Mouse (Mus musculus) forebrain, embryonic 11.5 days (tissue): Measurements from ENCODE around the gene Clec2g. TPM values are rescaled to one million over a fixed set of nuclear protein-coding genes. Genes with fewer than 3 reads are reported as not detected.
"Not testable (repeated sequence)": the region's sequence is repeated elsewhere in the genome, so short reads cannot be mapped to it uniquely, and the experiment has no call there.

Experiments used
- ATAC-seq: fragments of 200-750 bp; cut with Nextera tagmentation; replicated peaks from 2 replicates; pipeline ENCODE4 v1.8.0; 2017; ENCODE audit warnings: moderate TSS enrichment; ENCODE audit not compliant: low FRiP score
- DNase-seq: peaks from one replicate; pipeline ENCODE4 v3.0.0-alpha.2; 2017; ENCODE audit warnings: low spot score
- H3K27ac ChIP-seq: fragments of 300-500 bp; sonication (generic); 2 replicates; pipeline ENCODE4 v1.5.1; 2014; ENCODE audit warnings: low read depth, low read length
- H3K27me3 ChIP-seq: fragments of 300-500 bp; sonication (generic); 2 replicates; pipeline ENCODE4 v1.6.1; 2014; ENCODE audit warnings: mild to moderate bottlenecking, low read length, mixed read lengths; ENCODE audit not compliant: control insufficient read depth, insufficient read depth
- H3K36me3 ChIP-seq: fragments of 300-500 bp; sonication (generic); 2 replicates; pipeline ENCODE4 v1.6.1; 2014; ENCODE audit warnings: mild to moderate bottlenecking, low read length, moderate library complexity, mixed read lengths; ENCODE audit not compliant: control insufficient read depth, insufficient read depth
- H3K4me1 ChIP-seq: fragments of 300-500 bp; sonication (generic); replicated peaks from 2 replicates; pipeline ENCODE4 v1.6.1; 2014; ENCODE audit warnings: low read length, mixed read lengths; ENCODE audit not compliant: control insufficient read depth, insufficient read depth
- H3K4me2 ChIP-seq: fragments of 300-500 bp; sonication (generic); 2 replicates; pipeline ENCODE4 v1.6.1; 2014; ENCODE audit warnings: low read depth, mild to moderate bottlenecking, low read length, moderate library complexity, mixed read lengths; ENCODE audit not compliant: severe bottlenecking
- H3K4me3 ChIP-seq: fragments of 300-500 bp; sonication (generic); 2 replicates; pipeline ENCODE4 v1.5.1; 2014; ENCODE audit warnings: low read depth, low read length
- H3K9ac ChIP-seq: fragments of 300-500 bp; sonication (generic); 2 replicates; pipeline ENCODE4 v1.6.1; 2014; ENCODE audit warnings: low read length
- H3K9me3 ChIP-seq: fragments of 300-500 bp; sonication (generic); 2 replicates; pipeline ENCODE4 v1.6.1; 2016; ENCODE audit warnings: low read length, mixed read lengths; ENCODE audit not compliant: control insufficient read depth
- WGBS: fragments of 180-500 bp; shearing (Covaris S2); extraction: QIAGEN DNeasy Blood & Tissue Kit; methylation state at CpG from one replicate; pipeline ENCODE4 v1.1.7; 2014; 5-methylcytosine and 5-hydroxymethylcytosine counted together
- polyA plus RNA-seq: library from polyadenylated mRNA; unstranded; fragments of >200 nt; fragmentation: Nextera tagmentation; extraction: Ambion mirVana; gene quantifications from 2 replicates; pipeline ENCODE4 v1.2.1, GENCODE M21; 2014

Gene Clec2g
- polyA plus RNA-seq, 1 experiment from 2014 or later = not detected

GRCm38 (mm10) chr6:128917322-128917721 lies 16.9 kb upstream of the Clec2g start:
- Histone ChIP-seq H3K27ac (no peak overlapping the region), H3K36me3 (no peaks in the 10 kb centered on the region), H3K4me1 (no peaks in the 10 kb centered on the region), H3K27me3 (no peaks in the 10 kb centered on the region), H3K9ac (no peak overlapping the region), H3K9me3 (no peaks in the 10 kb centered on the region), H3K4me3 (no peak overlapping the region), H3K4me2 (no peak overlapping the region)
- ATAC-seq (no peak), DNase-seq (no peak)
- 89% methylated on average over 2 of the region's 2 CpGs for WGBS

- H3K9ac ChIP-seq = no peak overlapping the region
- no peaks in the 10 kb centered on the region for H3K9me3 ChIP-seq
- no peak overlapping the region for H3K4me2 ChIP-seq
- no peaks in the 10 kb centered on the region for H3K4me1 ChIP-seq
- no peaks in the 10 kb centered on the region for H3K27me3 ChIP-seq
- DNase-seq (no peak), ATAC-seq (no peak)
- no peaks in the 10 kb centered on the region for H3K36me3 ChIP-seq
- H3K27ac ChIP-seq = no peak overlapping the region
- no peak overlapping the region for H3K4me3 ChIP-seq
- 76% methylated on average over 2 of the region's 2 CpGs for WGBS
Observed at GRCm38 (mm10) chr6:128933050-128933449, 1.1 kb upstream of the Clec2g start.

GRCm38 (mm10) chr6:128935889-128936665 lies 1.9 kb downstream of the Clec2g start:
- WGBS = 97% methylated on average over 4 of the region's 13 CpGs
- H3K27ac ChIP-seq, H3K36me3 ChIP-seq, H3K9ac ChIP-seq, H3K4me2 ChIP-seq, ATAC-seq, H3K4me3 ChIP-seq, H3K4me1 ChIP-seq, H3K9me3 ChIP-seq, DNase-seq, H3K27me3 ChIP-seq: not testable (repeated sequence)

GRCm38 (mm10) chr6:128941646-128942421 lies 7.7 kb downstream of the Clec2g start:
- ATAC-seq (no peak), DNase-seq (no peak)
- Histone ChIP-seq H3K27ac (no peak overlapping the region), H3K4me3 (no peak overlapping the region), H3K4me2 (no peak overlapping the region), H3K4me1 (no peaks in the 10 kb centered on the region), H3K27me3 (no peaks in the 10 kb centered on the region), H3K36me3 (no peaks in the 10 kb centered on the region), H3K9me3 (no peaks in the 10 kb centered on the region), H3K9ac (no peak overlapping the region)
- 84% methylated on average over 5 of the region's 5 CpGs for WGBS

GRCm38 (mm10) chr6:128945564-128945963 lies 11.4 kb downstream of the Clec2g start:
- H3K4me3 ChIP-seq = no peak overlapping the region
- H3K4me2 ChIP-seq = no peak overlapping the region
- DNase-seq (no peak), ATAC-seq (no peak)
- WGBS = 87% methylated on average over 3 of the region's 3 CpGs
- no peak overlapping the region for H3K9ac ChIP-seq
- H3K9me3 ChIP-seq = no peaks in the 10 kb centered on the region
- H3K27ac ChIP-seq = no peak overlapping the region
- no peaks in the 10 kb centered on the region for H3K27me3 ChIP-seq
- no peaks in the 10 kb centered on the region for H3K36me3 ChIP-seq
- no peaks in the 10 kb centered on the region for H3K4me1 ChIP-seq

- no peaks in the 10 kb centered on the region for H3K4me1 ChIP-seq
- H3K9me3 ChIP-seq = no peaks in the 10 kb centered on the region
- DNase-seq (no peak), ATAC-seq (no peak)
- H3K27ac ChIP-seq = no peak overlapping the region
- no peak overlapping the region for H3K4me2 ChIP-seq
- no peak overlapping the region for H3K4me3 ChIP-seq
- no peak overlapping the region for H3K9ac ChIP-seq
- H3K27me3 ChIP-seq = no peaks in the 10 kb centered on the region
- WGBS = 89% methylated on average over 1 of the region's 1 CpGs
- H3K36me3 ChIP-seq = no peaks in the 10 kb centered on the region
Observed at GRCm38 (mm10) chr6:128961110-128961509, 26.9 kb downstream of the Clec2g start.

GRCm38 (mm10) chr6:128962108-128962507 lies 27.9 kb downstream of the Clec2g start:
- not testable (repeated sequence) for H3K4me3 ChIP-seq, H3K9me3 ChIP-seq, H3K4me2 ChIP-seq, H3K36me3 ChIP-seq, H3K4me1 ChIP-seq, H3K27ac ChIP-seq, H3K9ac ChIP-seq, DNase-seq, ATAC-seq, H3K27me3 ChIP-seq
- 100% methylated on average over 1 of the region's 2 CpGs for WGBS

- no peak for ATAC-seq
- no peak for DNase-seq
- Histone ChIP-seq H3K4me1 (no peaks in the 10 kb centered on the region), H3K36me3 (no peaks in the 10 kb centered on the region), H3K27ac (no peak overlapping the region), H3K9me3 (no peaks in the 10 kb centered on the region), H3K4me3 (no peak overlapping the region), H3K9ac (no peak overlapping the region), H3K27me3 (no peaks in the 10 kb centered on the region), H3K4me2 (no peak overlapping the region)
Observed at GRCm38 (mm10) chr6:128964519-128964918, 30.3 kb downstream of the Clec2g start.
